Mouse (Mus musculus) heart, adult 2 months (tissue): Measurements from ENCODE around the gene Rpl28. TPM values are rescaled to one million over a fixed set of nuclear protein-coding genes. Genes with fewer than 3 reads are reported as not detected.
"Not testable (repeated sequence)": the region's sequence is repeated elsewhere in the genome, so short reads cannot be mapped to it uniquely, and the experiment has no call there.

Experiments
- DNase-seq, 2 experiments: peaks; one replicate each; pipeline ENCODE4 v3.0.0; 2021
- H3K27ac ChIP-seq: fragments of 200-600 bp; 2 replicates; pipeline ENCODE4 v1.8.1; 2022
- H3K27me3 ChIP-seq: fragments of 200-500 bp; 2 replicates; pipeline ENCODE4 v1.6.1; 2012; ENCODE audit warnings: mild to moderate bottlenecking, low read length, inconsistent platforms, mixed read lengths; ENCODE audit not compliant: control insufficient read depth, insufficient read depth
- H3K36me3 ChIP-seq: fragments of 200-500 bp; 2 replicates; pipeline ENCODE4 v1.6.1; 2012; ENCODE audit warnings: low read length, inconsistent platforms; ENCODE audit not compliant: control insufficient read depth, insufficient read depth
- H3K4me1 ChIP-seq: fragments of 200-500 bp; 2 replicates; pipeline ENCODE4 v1.6.1; 2011; ENCODE audit warnings: low read length; ENCODE audit not compliant: control insufficient read depth, insufficient read depth
- H3K4me3 ChIP-seq: fragments of 200-600 bp; 2 replicates; pipeline ENCODE4 v1.8.1; 2022
- H3K79me2 ChIP-seq: fragments of 200-500 bp; replicated peaks from 2 replicates; pipeline ENCODE4 v1.6.1; 2012; ENCODE audit warnings: mild to moderate bottlenecking, inconsistent platforms, low read length, moderate library complexity, mixed read lengths; ENCODE audit not compliant: control insufficient read depth, insufficient read depth
- H3K9ac ChIP-seq: fragments of 200-500 bp; 2 replicates; pipeline ENCODE4 v1.6.1; 2012; ENCODE audit warnings: low read depth, mild to moderate bottlenecking, control low read depth, inconsistent platforms, low read length, mixed read lengths
- CTCF ChIP-seq: fragments of 200-600 bp; IDR thresholded peaks from 2 replicates; pipeline ENCODE4 v1.8.1; 2022; ENCODE audit warnings: antibody characterized with exemption, mild to moderate bottlenecking, moderate library complexity
- EP300 ChIP-seq: fragments of 200-500 bp; IDR thresholded peaks from 2 replicates; pipeline ENCODE4 v1.6.1; 2011; ENCODE audit warnings: low read depth, low read length, control low read depth; ENCODE audit not compliant: insufficient read depth
- POLR2A ChIP-seq: fragments of 200-500 bp; IDR thresholded peaks from 2 replicates; pipeline ENCODE4 v1.6.1; 2011; ENCODE audit warnings: mild to moderate bottlenecking, low read depth, low read length, control low read depth; ENCODE audit not compliant: insufficient read depth
- WGBS: fragments of 180-500 bp; shearing (Covaris S2); methylation state at CpG from one replicate; pipeline ENCODE4 v1.1.7; 2018; 5-methylcytosine and 5-hydroxymethylcytosine counted together
- intact Hi-C: fragments of 180-260 bp; cut with DNase I; formaldehyde crosslinking; loops from one replicate; pipeline ENCODE4 v1.15.1; 2025
- polyA plus RNA-seq: library from polyadenylated mRNA; depleted of rRNA; stranded (reverse); fragments of >200 nt; gene quantifications from 2 replicates; pipeline ENCODE4 v1.2.3, GENCODE M21; 2012
- total RNA-seq, 2 experiments: library from RNA; stranded (reverse); gene quantifications; 2 replicates each; pipeline ENCODE4 v1.2.3; 2021

Gene Rpl28
- total and polyA plus RNA-seq, 3 experiments: 202 to 575 (median 492) TPM

- WGBS: 83% methylated on average over 7 of the region's 7 CpGs
- no peaks in the 10 kb centered on the region for H3K27me3 ChIP-seq
- TF ChIP-seq CTCF: peak; percentile 77
- TF ChIP-seq EP300: no peak
- TF ChIP-seq POLR2A: no peak
- H3K9ac ChIP-seq: no peak overlapping the region
- no peaks in the 10 kb centered on the region for H3K79me2 ChIP-seq
- no peak overlapping the region for H3K4me3 ChIP-seq
- intact Hi-C loops: loop anchor here (2.0 to 10.0 kb wide), 3 partner anchors 182 to 652 kb away; partner anchors contain the start of gene Leng9
- H3K36me3 ChIP-seq: peaks cover 25% of the 10 kb centered on the region
- H3K4me1 ChIP-seq: peaks cover 3% of the 10 kb centered on the region; the same call in 1 of the 2 replicates
- no peak for DNase-seq
- no peak overlapping the region for H3K27ac ChIP-seq
Observed at GRCm38 (mm10) chr7:4806716-4807115, 14.0 kb downstream of the Rpl28 start.

GRCm38 (mm10) chr7:4811131-4811530 lies 18.5 kb downstream of the Rpl28 start:
- H3K9ac ChIP-seq: peak overlapping the region; percentile 86
- 32% methylated on average over 10 of the region's 10 CpGs for WGBS
- H3K4me3 ChIP-seq: peak overlapping the region; percentile 95
- H3K4me1 ChIP-seq, DNase-seq, H3K27me3 ChIP-seq, H3K79me2 ChIP-seq: not testable (repeated sequence)
- peaks cover 29% of the 10 kb centered on the region for H3K36me3 ChIP-seq
- intact Hi-C loops: loop anchor here (5.0 kb wide), 3 partner anchors 56 to 131 kb away; partner anchors contain the start of gene Hspbp1
- peak overlapping the region; percentile 98; the same call in 1 of the 2 replicates for H3K27ac ChIP-seq

- intact Hi-C loops: loop anchor here (1.0 to 5.0 kb wide), 5 partner anchors 20 to 203 kb away; partner anchors contain the start of genes Fiz1, Gm44973, Hspbp1 and Rpl28
- Histone ChIP-seq H3K4me3 (peak overlapping the region; percentile 95), H3K79me2 (no peaks in the 10 kb centered on the region), H3K4me1 (peaks cover 5% of the 10 kb centered on the region), H3K27ac (peak overlapping the region; percentile 98), H3K9ac (peak overlapping the region; percentile 86), H3K27me3 (no peaks in the 10 kb centered on the region), H3K36me3 (peaks cover 26% of the 10 kb centered on the region)
- under 1% methylated on average over 22 of the region's 36 CpGs for WGBS
- no peak for DNase-seq
- no peak for TF ChIP-seq EP300
- TF ChIP-seq CTCF: no peak
- TF ChIP-seq POLR2A: no peak
Observed at GRCm38 (mm10) chr7:4811842-4812302, 19.2 kb downstream of the Rpl28 start.

- Histone ChIP-seq H3K36me3 (peaks cover 20% of the 10 kb centered on the region), H3K27ac (peak within 1 kb of the TSS; percentile 98), H3K79me2 (no peaks in the 10 kb centered on the region), H3K4me3 (peak within 1 kb of the TSS; percentile 95), H3K27me3 (no peaks in the 10 kb centered on the region), H3K4me1 (peaks cover 5% of the 10 kb centered on the region), H3K9ac (peak within 1 kb of the TSS; percentile 86)
- WGBS: under 1% methylated on average over 62 of the region's 62 CpGs
- intact Hi-C loops: loop anchor here (1.0 to 5.0 kb wide), 6 partner anchors 20 to 202 kb away; partner anchors contain the start of genes Fiz1, Gm44973, Hspbp1 and Rpl28
- DNase-seq: peak; percentile 97 to 99
- 0 out of 2 replicates have a peak, but pooled peaks have one; percentile 5 for TF ChIP-seq EP300
- TF ChIP-seq CTCF: peak; percentile 45
- peak; percentile 85 for TF ChIP-seq POLR2A
Observed at GRCm38 (mm10) chr7:4812303-4813104, 19.8 kb downstream of the Rpl28 start, which contains the start of gene Ube2s. Gene Ube2s, minus strand, starts transcription at chr7:4812590.

GRCm38 (mm10) chr7:4813105-4813791 lies 20.6 kb downstream of the Rpl28 start:
- Histone ChIP-seq H3K36me3 (peaks cover 19% of the 10 kb centered on the region), H3K79me2 (no peaks in the 10 kb centered on the region), H3K27ac (peak overlapping the region; percentile 98), H3K4me3 (peak overlapping the region; percentile 95), H3K4me1 (peaks cover 5% of the 10 kb centered on the region), H3K27me3 (no peaks in the 10 kb centered on the region), H3K9ac (peak overlapping the region; percentile 58)
- intact Hi-C loops: loop anchor here (1.0 to 5.0 kb wide), 5 partner anchors 54 to 202 kb away; partner anchors contain the start of genes Fiz1, Gm44973, Hspbp1 and Zfp524
- no peak for TF ChIP-seq POLR2A
- no peak for TF ChIP-seq CTCF
- no peak for TF ChIP-seq EP300
- WGBS: 16% methylated on average over 8 of the region's 8 CpGs
- peak in 1 of 2 experiments; percentile 30 for DNase-seq
